Mouse (Mus musculus) spleen, adult 18-20 months (tissue): ENCODE measurements around the gene Gcm1.

Experiments
- DNase-seq, 2 experiments: peaks; one replicate each; pipeline ENCODE4 v3.0.0; 2022; ENCODE audit warnings: mixed read lengths in 2 of 2

The Gcm1 gene

GRCm38 (mm10) chr9:78103965-78104560 is 52.3 kb downstream of the Gcm1 start:
- DNase-seq: no peak

GRCm38 (mm10) chr9:78104973-78105372 is 53.2 kb downstream of the Gcm1 start:
- DNase-seq: no peak

- DNase-seq: no peak
These were observed 53.8 kb downstream of the Gcm1 start for GRCm38 (mm10) chr9:78105501-78105932.

DNA sequence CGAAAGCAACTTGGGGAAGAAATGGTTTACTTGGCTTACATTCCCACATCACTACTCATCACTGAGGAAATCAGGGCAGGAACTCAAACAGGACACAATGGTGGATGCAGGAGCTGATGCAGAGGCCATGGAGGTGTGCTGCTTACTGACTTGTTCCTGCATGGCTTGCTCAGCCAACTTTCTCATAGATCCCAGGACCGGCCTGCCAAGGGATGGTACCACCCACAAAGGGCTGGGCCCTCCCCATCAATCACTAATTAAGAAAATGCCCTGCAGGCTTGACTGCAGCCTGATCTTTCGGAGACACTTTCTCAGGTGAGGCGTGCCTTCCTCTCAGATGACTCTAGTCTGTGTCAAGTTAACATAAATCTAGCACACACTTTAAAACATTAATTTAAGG is 55.1 kb downstream of the Gcm1 start:
- DNase-seq: no peak

DNA sequence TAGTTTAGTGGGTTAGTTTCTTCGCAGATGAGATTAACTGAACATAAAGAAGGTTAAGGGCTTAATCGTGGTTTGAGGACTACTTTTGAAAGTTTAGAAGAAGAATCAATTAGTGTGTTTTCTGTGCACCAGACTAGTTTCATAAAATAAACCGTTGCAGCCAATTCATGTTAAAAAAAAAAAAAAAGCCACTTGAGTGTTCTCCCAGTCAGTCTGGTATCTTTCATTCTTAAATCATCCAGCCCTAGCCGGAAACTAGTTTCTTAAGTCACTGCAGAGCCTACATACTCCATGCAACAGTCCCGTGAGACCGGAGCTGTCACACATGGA is 55.8 kb downstream of the Gcm1 start:
- no peak for DNase-seq

GRCm38 (mm10) chr9:78107912-78108795 is 56.4 kb downstream of the Gcm1 start:
- DNase-seq: peak; percentile 73 to 76

GRCm38 (mm10) chr9:78108796-78109239 is 57.1 kb downstream of the Gcm1 start, which contains the start of the genes Fbxo9 and Ick:
Gene Fbxo9, minus strand, starts transcription at chr9:78109065.
Gene Ick, plus strand, starts transcription at chr9:78109192.
- DNase-seq: peak; percentile 73 to 75

- DNase-seq: no peak
These were observed 57.9 kb downstream of the Gcm1 start for GRCm38 (mm10) chr9:78109656-78110055.

DNA sequence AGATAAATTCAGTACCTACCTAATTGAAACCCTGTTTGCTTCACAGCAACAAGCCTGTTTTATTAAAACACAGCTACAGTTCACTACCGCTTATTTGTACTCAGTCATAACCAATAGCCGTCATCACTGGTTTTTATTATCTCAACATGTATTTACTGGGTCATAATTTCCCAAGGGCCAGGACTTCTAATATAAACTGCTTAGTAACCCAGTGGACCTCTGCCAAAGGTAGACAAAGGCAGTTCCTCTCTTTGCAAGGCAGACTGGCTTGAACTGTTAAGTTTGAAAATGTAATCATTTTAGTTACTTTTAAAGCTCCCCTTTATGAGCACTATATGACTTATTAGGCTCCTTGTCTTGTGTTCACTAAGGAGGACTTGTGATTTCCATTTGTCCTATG is 59.7 kb downstream of the Gcm1 start:
- DNase-seq: no peak

DNA sequence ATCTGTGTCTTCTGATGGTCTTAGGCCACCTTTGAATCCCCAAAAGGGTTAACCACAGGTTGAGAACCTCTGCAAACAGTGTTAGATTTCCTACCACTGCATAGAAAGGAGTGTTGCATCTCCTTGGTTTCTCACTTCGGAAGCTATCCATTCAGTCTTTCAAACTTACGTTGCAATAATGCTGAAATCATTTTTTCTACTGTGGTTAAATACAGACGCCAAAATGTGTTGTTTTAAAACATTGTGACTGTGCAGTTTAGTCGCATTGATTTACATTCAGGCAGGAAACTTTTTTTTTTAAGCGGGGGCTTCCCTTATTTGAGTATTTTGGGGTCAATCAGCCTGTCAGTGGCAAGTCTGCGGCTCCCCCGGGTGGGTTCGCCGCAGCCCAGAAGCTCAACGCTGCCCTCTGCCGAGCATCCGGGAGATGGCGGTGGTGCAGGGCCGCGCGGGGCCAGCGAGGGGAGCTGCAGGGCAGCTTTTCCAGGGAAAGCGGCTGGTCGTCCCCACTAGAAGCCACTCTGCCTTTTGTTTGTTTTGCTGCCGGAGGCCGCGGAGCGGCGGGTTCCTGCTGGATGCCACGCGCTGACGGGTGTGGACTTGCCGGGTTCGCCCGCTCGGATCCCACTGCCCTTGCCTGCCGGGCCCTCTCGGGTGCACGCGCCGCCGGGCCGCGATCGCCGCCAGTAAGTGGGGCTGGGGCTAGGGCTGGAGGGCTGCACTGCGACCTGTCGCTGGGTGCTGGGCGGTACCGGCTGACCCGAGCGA is 61.2 kb downstream of the Gcm1 start:
- peak; percentile 80 to 91 for DNase-seq

DNA sequence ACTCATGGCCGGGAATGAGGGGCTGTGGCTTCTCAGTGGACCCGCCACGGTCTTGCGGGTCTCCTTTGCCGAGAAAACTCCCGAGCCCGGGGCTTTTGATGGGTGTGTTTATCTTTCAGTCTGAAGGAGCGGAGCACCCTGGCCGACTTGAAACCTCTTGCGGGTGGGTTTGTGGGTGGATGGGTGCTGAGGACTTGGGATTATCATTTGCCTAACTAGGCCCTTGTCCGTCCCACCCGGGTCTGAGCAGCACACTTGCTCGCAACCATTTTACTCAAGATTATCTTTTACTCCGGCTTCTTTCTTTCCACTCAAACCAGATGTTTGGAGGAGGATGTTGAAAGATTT is 61.8 kb downstream of the Gcm1 start:
- DNase-seq: no peak
